Mouse (Mus musculus) heart, postnatal 14 days (tissue): ENCODE measurements around the gene Themis3. TPM values are rescaled to one million over a fixed set of nuclear protein-coding genes. Genes with fewer than 3 reads are reported as not detected.
"Not testable (repeated sequence)": the region's sequence is repeated elsewhere in the genome, so short reads cannot be mapped to it uniquely, and the experiment has no call there.

Experiments
- DNase-seq, 2 experiments: peaks; one replicate each; pipeline ENCODE4 v3.0.0; 2021 to 2022
- intact Hi-C: fragments of 180-260 bp; cut with DNase I; formaldehyde crosslinking; loops from one replicate; pipeline ENCODE4 v1.15.1; 2025
- total RNA-seq, 2 experiments: library from RNA; stranded (reverse); gene quantifications; 2 replicates each; pipeline ENCODE4 v1.2.3; 2021

Gene Themis3
- total RNA-seq, 2 experiments from 2014 or later = not detected

GRCm38 (mm10) chr17:66561380-66561779 is 33.0 kb downstream of the Themis3 start:
- DNase-seq = no peak
- intact Hi-C loops = no loop called here

DNA sequence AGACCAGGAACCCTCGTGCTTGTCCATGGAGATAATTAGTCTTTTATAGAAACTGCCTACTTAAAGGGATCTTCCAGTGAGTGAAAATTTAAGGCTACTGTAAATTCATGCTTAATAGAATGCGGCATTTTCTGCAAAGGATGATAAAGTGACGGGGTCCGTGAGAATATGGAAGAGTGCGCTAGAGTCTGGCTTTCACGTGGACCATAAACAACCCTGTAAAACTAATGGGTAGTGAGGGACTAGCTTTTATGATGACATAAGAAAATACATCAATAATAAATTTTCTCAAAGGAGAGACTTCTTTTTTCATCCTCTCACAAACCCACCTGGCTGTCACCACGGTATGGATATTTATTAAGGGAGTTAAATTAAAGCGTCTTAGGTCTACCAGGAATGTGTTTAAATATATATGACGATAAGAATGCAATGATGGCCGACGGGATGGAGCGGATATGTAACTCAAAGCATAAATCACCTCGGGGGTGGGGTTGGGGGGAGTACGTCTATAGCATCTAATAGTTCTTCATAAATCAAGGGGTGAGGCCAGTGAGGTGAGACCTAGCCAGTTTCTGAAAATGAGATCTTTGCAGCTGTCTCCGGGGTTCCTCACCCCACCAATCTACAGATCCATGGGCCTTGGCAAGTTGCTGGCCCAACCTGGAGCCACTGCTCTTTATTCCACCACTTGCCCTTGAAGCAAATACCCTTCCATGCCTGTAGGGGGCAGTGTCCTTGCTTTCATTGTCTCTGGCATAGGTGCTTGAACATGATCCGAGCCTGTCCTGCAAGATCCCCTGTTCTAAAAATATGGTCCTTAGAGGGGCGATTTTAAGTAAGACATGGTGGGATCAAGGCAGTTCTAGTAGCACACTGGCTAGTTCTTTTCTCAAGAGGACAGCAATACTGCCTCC is 35.8 kb downstream of the Themis3 start:
- no peak for DNase-seq
- intact Hi-C loops = no loop called here

- no peak for DNase-seq
- intact Hi-C loops = no loop called here
Measured at GRCm38 (mm10) chr17:66552690-66553089, 41.7 kb downstream of the Themis3 start.

DNA sequence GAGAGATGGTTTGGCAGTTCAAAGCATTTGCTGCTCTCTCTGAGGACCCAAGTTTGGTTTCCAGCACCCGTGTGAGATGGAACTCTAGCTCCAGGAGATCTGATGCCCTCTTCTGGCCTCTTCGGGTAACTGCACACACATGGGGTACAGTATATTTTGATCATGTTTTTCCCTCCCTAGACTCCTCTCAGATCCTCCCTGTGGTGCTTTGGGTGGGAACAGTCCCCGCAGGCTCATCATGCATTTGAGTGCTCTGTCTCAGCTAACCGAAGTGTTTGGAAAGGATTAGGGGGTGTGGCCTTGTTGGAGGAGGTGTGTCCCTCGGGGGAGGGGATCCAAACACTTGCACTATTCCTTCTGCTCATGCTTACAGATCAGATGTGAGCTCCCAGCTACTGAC is 43.9 kb downstream of the Themis3 start:
- DNase-seq = no peak
- intact Hi-C loops = no loop called here

DNA sequence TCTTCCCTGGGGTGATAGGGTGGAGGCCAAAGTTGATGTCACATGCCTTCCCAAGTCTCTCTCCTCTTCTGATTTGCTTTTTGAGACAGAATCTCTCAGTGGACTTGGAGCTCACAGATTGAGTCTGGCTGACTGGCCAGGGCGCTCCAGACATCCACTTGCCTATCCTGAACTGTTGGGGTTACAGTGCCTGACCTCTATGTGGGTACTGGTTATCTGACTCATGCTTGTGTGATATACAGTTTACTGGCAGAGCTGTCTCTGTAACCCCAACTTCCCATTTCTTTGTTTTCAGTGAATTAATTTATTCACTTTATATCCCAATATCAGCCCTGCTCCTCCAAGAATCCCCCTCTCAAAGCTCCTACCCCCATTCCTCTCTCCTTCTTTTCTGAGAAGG is 62.1 kb downstream of the Themis3 start:
- intact Hi-C loops = no loop called here
- no peak for DNase-seq

GRCm38 (mm10) chr17:66523396-66523795 is 71.0 kb downstream of the Themis3 start:
- intact Hi-C loops = no loop called here
- no peak for DNase-seq

DNA sequence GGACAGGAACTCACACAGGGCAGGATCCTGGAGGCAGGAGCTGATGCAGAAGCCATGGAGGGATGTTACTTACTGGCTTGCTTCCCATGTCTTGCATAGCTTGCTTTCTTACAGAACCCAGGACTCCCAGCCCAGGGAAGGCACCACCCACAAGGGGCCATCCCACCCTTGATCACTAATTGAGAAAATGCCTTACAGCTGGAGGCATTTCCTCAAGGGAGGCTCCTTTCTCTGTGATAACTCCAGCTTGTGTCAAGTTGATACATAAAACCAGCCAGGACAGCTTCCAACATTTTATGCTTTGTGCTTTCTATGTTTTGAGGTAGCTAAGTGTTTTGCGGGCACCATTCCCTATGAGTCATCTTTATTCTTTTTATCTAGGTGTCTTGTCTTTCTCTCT is 71.8 kb downstream of the Themis3 start:
- intact Hi-C loops, DNase-seq: not testable (repeated sequence)

DNA sequence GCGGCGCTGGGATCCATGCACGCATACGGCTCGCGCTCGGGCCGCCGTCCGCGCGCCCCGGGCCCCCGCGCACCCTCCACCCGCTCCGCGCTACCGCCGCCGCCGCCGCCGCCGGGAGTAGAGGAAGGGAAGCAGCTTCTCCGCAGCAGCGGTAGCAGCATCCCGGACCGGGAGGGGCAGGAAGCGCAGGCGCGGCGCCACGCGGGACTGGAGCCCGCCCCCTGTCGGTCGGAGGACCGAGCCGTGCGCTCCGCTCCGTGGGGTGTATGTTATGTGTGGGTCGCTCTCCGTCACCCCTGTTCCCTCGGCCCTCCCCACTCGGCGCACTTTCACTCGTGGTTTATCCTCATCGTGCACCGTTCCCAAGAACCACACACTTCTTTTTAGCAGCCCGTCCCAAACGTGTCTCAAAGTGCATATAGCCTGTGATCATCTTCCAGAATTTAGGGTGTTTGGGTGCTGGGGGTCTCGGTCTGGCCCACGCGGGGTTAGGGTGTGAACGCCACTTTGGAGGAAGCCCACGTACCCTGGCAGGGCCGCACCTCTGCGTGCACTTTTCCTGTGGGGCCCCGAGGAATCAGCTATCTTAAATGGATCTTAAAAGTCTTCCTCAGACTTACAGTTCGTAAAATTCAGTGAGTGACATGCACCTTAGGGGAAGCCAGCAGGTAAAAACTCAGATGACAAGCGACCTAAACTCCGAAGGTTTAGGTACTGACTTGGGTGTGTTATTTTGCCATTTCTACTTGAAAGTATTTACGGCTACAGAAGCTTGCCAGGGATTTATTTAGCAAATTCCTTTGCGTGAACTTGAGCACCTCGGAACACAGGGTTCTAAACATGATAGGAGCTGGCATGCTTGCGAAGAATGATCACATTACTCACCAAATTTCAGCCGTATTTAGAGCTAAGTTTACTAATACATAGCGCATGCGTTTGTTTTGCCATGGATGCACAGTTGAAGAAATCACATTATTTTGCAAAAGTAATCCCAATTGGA is 74.6 kb downstream of the Themis3 start, which contains the start of gene Rab12:
Rab12 (minus strand) TSS at position 176 of the 1,000 bp plus-strand sequence.
- intact Hi-C loops = no loop called here
- DNase-seq = peak; percentile 93 to 96

DNA sequence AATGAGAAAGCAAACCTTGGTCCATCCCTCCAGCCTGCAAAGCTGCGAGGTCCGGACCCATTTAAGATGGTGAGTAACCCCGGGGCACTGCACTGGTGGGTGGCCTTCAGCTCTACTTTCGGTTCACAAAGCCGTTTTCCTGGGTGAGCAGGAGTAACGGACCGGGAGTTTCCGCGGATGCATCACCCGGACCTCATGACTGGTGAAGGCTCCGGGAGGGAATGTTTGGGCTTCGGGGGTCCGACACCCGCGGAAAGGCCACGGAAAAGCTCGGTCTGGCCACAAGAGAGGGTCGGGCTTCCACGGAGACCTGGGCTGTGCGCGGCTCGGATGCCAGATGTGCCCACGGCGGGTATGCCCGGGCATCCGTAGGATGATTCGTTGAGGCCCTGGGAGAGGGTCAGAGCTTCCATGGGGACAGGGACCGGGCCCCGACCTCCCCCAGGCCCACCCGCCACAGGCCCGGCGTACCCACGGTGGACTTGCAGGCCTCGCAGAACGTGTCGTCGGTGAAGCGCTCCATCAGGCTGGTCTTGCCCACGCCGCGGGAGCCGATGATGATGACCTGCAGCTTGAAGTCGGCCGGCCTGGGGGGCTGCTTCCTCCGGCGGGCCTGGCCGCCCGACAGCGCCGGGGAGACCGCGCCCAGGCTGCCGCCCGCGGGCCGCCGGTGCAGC is 75.4 kb downstream of the Themis3 start:
- peak; percentile 28 to 29 for DNase-seq
- intact Hi-C loops = no loop called here

DNA sequence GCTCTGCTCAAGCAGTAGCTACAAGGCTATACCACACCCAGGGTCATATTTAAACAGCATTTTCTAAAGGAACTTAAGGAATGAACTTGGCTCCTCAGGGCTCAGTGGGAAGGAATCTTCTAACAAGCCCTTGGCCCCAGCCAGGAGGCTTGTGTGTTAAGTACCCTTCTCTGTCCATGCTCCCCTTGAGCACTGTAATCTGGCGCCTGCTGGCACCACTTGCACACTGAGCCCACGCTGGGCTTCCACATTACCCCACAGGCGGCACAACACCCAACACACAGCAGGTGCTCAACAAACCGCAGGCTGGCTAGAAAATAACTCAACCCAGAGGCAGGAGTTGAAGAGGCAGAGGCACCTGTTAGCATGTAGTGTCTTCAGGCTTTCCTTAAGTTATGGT is 77.5 kb downstream of the Themis3 start:
- intact Hi-C loops = no loop called here
- no peak for DNase-seq

- DNase-seq = no peak
- intact Hi-C loops = no loop called here
Measured at GRCm38 (mm10) chr17:66514288-66514995, 80.0 kb downstream of the Themis3 start.

DNA sequence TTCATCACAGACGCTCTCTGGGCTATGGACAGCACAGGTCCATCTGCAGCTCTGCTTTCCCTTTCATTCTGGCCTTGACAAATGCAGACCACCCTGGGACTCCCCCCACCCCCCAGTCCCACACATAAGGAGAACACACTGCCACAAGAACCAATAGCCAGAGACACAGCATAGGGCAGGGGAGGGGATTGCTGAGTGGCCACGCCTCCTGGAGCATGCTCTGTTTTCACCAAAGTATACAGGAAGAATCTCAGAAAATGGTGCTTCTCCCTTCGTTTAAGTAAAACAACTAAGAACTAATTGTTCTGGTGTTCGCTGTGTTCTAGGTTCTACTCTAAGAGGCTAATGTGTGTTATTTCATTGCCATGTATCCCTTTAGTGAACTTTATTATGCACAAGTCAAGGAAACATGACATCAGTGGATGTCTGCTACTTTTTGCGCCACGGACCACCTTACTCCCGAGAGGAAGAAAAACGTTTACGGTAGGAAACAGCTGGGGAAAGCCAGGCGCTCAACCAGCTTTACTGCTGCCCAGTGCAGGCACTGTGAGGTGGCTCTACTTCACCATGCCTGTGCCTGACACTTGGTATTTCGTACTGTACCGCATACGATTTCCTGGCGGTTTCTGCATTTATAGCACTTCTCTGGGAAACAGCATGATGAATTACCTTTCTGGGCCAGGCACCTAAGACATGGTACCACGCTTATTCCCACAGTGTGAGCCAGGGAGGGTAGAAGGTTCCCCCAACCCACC is 82.0 kb downstream of the Themis3 start:
- no peak for DNase-seq
- intact Hi-C loops = no loop called here

GRCm38 (mm10) chr17:66510221-66510683 is 84.2 kb downstream of the Themis3 start:
- intact Hi-C loops = no loop called here
- peak; percentile 59 to 65 for DNase-seq

- intact Hi-C loops = no loop called here
- DNase-seq = no peak
Measured at GRCm38 (mm10) chr17:66507049-66507954, 87.1 kb downstream of the Themis3 start.

- no peak for DNase-seq
Measured at GRCm38 (mm10) chr17:66504964-66505363, 89.5 kb downstream of the Themis3 start.

More at GRCm38 (mm10) chr17:66504964-66505363, 89.5 kb downstream of the Themis3 start:
- intact Hi-C loops = no loop called here
